Mouse (Mus musculus): ENCODE measurements around the gene Igdcc3. TPM values are rescaled to one million over a fixed set of nuclear protein-coding genes. Genes with fewer than 3 reads are reported as not detected.
A peak's percentile ranks its signal among the peaks of the same experiment; 100 is the strongest.

The Igdcc3 gene
- polyA plus RNA-seq, 1 experiment: 0.30 TPM

DNA sequence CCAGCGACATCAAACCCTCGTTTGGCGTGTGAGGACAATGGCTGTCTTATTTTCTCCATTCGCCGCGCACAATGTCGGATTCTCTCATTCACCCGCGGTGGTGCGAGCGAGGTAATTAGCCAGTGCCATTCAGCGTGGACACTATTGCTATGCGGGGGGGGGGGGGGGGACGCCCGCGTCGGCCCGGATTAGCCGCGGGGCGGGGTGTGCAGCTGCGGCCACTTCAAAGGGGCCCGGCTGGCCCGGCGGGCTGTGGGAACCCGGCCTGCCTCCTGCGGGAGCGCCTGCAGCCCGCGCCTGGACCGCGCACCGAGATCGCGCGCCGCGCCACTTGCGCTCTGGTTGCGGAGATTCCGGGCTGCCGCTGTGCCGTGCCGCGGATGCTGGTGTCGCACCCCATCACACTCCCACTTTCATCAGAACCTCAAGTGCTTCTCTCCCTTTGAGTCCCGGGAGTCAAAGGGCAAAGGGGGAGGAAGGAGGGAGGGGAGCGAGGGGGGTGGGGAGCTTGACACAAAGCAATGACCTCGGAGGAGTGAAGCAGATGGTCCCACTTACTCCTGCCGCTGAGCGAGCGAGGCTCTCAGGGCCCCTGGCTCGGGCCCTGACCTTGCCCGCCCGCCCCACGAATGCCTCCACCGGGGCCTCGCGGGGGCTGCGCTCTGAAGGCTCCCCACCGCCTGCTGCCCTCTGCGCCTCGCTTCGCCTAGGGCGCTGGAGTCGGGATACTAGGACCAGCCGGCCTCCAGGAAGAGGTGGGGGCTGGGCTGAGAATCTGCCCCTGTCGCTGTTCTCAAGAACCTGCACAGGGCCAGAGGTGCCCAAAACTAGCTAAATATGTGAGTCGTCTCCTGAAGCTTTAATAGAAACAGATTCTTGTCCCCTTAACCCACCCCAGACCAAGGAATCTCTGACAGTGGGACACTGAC, 22.0 kb downstream of the Igdcc3 start:
- TF ChIP-seq POLR2A (IDR thresholded peaks at IDR 0.05; ENCODE audit: low read depth, low read length) (no peak), CTCF (IDR thresholded peaks at IDR 0.05; ENCODE audit: extremely low read depth, insufficient read depth, insufficient read length, insufficient replicate concordance) (no peak)
- H3K27me3 ChIP-seq (ENCODE audit: control insufficient read depth, insufficient read depth, low read length): peaks cover 8% of the 10 kb centered on the region
- no peaks in the 10 kb centered on the region for H3K36me3 ChIP-seq (ENCODE audit: control insufficient read depth, insufficient read depth, low read length)
- no peak for DNase-seq (ENCODE audit: low read depth in 1 of 2, low spot score in 2 of 2)
- no peak overlapping the region; the same call in 1 of the 2 replicates for H3K4me3 ChIP-seq (ENCODE audit: extremely low read depth, insufficient read depth, insufficient read length)
- no peak overlapping the region for H3K27ac ChIP-seq (ENCODE audit: insufficient read depth, low read length)
- peaks cover 2% of the 10 kb centered on the region; the same call in 1 of the 2 replicates for H3K4me1 ChIP-seq (ENCODE audit: control insufficient read depth, insufficient read depth, insufficient read length)
- WGBS: 4% methylated on average over 68 of the region's 69 CpGs

DNA sequence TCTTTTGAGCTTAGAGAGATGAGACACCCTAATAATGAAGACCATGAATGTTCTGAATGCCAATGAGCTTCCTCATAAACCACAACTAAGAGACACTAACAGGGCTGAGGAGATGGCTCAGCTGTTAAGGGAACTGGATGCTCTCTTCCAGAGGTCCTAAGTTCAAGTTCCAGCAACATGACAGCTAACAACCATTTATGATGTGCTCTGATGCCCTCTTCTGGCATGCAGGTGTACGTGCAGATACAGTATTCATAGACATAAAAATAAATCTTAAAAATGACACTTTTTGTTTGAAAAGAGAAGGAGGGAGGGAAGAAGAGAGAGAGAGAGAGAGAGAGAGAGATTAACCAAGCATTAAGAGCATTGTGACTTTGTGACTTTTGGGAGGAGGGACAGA, 23.9 kb downstream of the Igdcc3 start:
- Histone ChIP-seq H3K27me3 (ENCODE audit: control insufficient read depth, insufficient read depth, low read length) (peaks cover 8% of the 10 kb centered on the region), H3K4me3 (ENCODE audit: extremely low read depth, insufficient read depth, insufficient read length) (no peak overlapping the region), H3K4me1 (ENCODE audit: control insufficient read depth, insufficient read depth, insufficient read length) (peaks cover 2% of the 10 kb centered on the region; the same call in 1 of the 2 replicates), H3K27ac (ENCODE audit: insufficient read depth, low read length) (no peak overlapping the region), H3K36me3 (ENCODE audit: control insufficient read depth, insufficient read depth, low read length) (no peaks in the 10 kb centered on the region)
- no peak for DNase-seq (ENCODE audit: low read depth in 1 of 2, low spot score in 2 of 2)
- WGBS: 5% methylated on average over 1 of the region's 1 CpGs
- TF ChIP-seq CTCF (IDR thresholded peaks at IDR 0.05; ENCODE audit: extremely low read depth, insufficient read depth, insufficient read length, insufficient replicate concordance) (peak; percentile 9; the same call in 1 of the 2 replicates), POLR2A (IDR thresholded peaks at IDR 0.05; ENCODE audit: low read depth, low read length) (no peak)

DNA sequence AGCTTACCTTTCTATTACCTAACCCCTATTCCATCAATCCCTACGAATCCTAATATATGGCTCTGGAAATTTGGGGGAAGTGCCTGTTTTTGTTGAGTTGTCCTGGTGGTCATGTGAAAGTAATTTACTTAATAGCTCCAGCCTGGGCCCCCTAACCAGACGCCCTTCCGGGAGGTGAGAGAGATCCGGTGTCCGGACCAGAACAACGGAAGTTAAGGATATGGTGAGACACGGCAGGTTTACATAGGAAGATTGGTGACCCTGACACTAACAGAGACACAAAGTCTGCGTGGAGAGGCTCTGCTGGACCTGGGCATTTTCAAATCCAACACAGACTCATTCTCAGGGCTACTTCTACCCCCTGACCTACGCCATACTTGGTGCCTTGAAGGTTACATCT, 25.4 kb downstream of the Igdcc3 start:
- Histone ChIP-seq H3K36me3 (ENCODE audit: control insufficient read depth, insufficient read depth, low read length) (no peaks in the 10 kb centered on the region), H3K27ac (ENCODE audit: insufficient read depth, low read length) (no peak overlapping the region), H3K4me3 (ENCODE audit: extremely low read depth, insufficient read depth, insufficient read length) (no peak overlapping the region), H3K27me3 (ENCODE audit: control insufficient read depth, insufficient read depth, low read length) (peaks cover 8% of the 10 kb centered on the region), H3K4me1 (ENCODE audit: control insufficient read depth, insufficient read depth, insufficient read length) (peaks cover 2% of the 10 kb centered on the region; the same call in 1 of the 2 replicates)
- no peak for DNase-seq (ENCODE audit: low read depth in 1 of 2, low spot score in 2 of 2)
- TF ChIP-seq CTCF (IDR thresholded peaks at IDR 0.05; ENCODE audit: extremely low read depth, insufficient read depth, insufficient read length, insufficient replicate concordance) (no peak), POLR2A (IDR thresholded peaks at IDR 0.05; ENCODE audit: low read depth, low read length) (no peak)
- WGBS: 53% methylated on average over 9 of the region's 9 CpGs

DNA sequence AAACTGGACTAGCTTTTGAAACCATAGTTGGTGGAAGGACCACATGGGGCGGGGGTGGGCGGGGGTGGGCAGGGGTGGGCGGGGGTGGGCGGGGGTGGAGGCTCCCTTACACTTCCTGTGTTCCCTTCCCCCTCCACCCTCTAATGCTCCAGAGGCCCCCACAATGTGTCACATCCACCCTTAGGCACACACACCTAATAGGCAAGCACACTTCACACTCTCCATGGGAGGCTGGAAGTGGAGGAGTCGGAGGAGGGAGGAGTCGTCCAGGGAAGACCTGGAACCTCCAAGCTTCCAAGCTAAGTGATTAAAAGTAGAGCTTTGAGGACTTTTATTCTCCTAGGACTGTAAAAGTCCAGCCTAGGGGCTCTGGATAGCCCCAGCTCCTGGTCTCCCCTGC, 27.5 kb downstream of the Igdcc3 start:
- H3K27ac ChIP-seq (ENCODE audit: insufficient read depth, low read length): no peak overlapping the region
- H3K36me3 ChIP-seq (ENCODE audit: control insufficient read depth, insufficient read depth, low read length): no peaks in the 10 kb centered on the region
- no peak for DNase-seq (ENCODE audit: low read depth in 1 of 2, low spot score in 2 of 2)
- TF ChIP-seq CTCF (IDR thresholded peaks at IDR 0.05; ENCODE audit: extremely low read depth, insufficient read depth, insufficient read length, insufficient replicate concordance): no peak
- TF ChIP-seq POLR2A (IDR thresholded peaks at IDR 0.05; ENCODE audit: low read depth, low read length): no peak
- H3K4me3 ChIP-seq (ENCODE audit: extremely low read depth, insufficient read depth, insufficient read length): no peak overlapping the region
- no peaks in the 10 kb centered on the region for H3K4me1 ChIP-seq (ENCODE audit: control insufficient read depth, insufficient read depth, insufficient read length)
- 67% methylated on average over 6 of the region's 6 CpGs for WGBS
- H3K27me3 ChIP-seq (ENCODE audit: control insufficient read depth, insufficient read depth, low read length): no peaks in the 10 kb centered on the region; the same call in 1 of the 2 replicates

DNA sequence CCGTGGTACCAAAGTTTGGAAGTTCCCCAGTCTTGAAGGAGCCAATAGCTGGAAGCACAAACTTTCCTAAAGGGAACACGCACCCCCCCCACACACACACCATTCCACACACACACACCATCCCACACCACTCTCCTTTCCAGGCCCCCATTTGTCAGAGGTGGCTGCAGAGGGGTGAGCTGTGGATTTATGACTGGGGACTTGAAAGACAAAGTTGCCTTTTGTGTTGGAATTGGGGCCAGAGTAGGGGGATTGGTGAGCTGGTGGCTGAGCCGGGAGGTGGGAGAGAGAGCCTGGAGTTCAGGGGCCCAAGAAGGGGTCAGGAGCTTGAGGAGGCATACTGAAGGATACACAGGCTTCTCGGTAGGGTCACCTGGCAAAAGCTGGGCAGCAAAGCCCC, 28.0 kb downstream of the Igdcc3 start:
- Histone ChIP-seq H3K4me1 (ENCODE audit: control insufficient read depth, insufficient read depth, insufficient read length) (no peaks in the 10 kb centered on the region), H3K4me3 (ENCODE audit: extremely low read depth, insufficient read depth, insufficient read length) (no peak overlapping the region), H3K36me3 (ENCODE audit: control insufficient read depth, insufficient read depth, low read length) (no peaks in the 10 kb centered on the region), H3K27ac (ENCODE audit: insufficient read depth, low read length) (no peak overlapping the region), H3K27me3 (ENCODE audit: control insufficient read depth, insufficient read depth, low read length) (no peaks in the 10 kb centered on the region)
- DNase-seq (ENCODE audit: low read depth in 1 of 2, low spot score in 2 of 2): no peak
- TF ChIP-seq CTCF (IDR thresholded peaks at IDR 0.05; ENCODE audit: extremely low read depth, insufficient read depth, insufficient read length, insufficient replicate concordance) (no peak), POLR2A (IDR thresholded peaks at IDR 0.05; ENCODE audit: low read depth, low read length) (no peak)
- WGBS: 88% methylated on average over 4 of the region's 4 CpGs

DNA sequence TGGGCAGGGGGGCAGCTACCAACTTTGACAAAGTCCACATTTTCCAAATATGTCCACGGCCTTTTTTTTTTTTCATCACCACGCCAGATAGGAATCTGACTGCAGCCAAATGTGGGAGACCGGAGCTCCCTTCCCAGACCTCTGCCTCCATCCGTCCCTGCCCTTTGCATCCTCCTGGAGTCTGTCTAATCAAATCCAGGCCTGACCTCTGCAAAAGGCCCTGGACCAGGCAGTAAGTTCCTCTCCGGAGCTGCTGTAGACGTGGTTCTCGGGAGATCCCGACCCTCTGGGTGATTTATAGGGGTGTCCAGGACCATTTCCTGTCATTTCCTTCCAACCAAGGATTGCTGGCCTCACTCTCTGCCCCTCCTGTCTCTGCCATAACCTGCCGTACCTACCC, 31.7 kb downstream of the Igdcc3 start:
- TF ChIP-seq CTCF (IDR thresholded peaks at IDR 0.05; ENCODE audit: extremely low read depth, insufficient read depth, insufficient read length, insufficient replicate concordance) (no peak), POLR2A (IDR thresholded peaks at IDR 0.05; ENCODE audit: low read depth, low read length) (no peak)
- 76% methylated on average over 9 of the region's 9 CpGs for WGBS
- no peak overlapping the region for H3K27ac ChIP-seq (ENCODE audit: insufficient read depth, low read length)
- no peak overlapping the region for H3K4me3 ChIP-seq (ENCODE audit: extremely low read depth, insufficient read depth, insufficient read length)
- H3K36me3 ChIP-seq (ENCODE audit: control insufficient read depth, insufficient read depth, low read length): no peaks in the 10 kb centered on the region
- no peaks in the 10 kb centered on the region for H3K27me3 ChIP-seq (ENCODE audit: control insufficient read depth, insufficient read depth, low read length)
- H3K4me1 ChIP-seq (ENCODE audit: control insufficient read depth, insufficient read depth, insufficient read length): no peaks in the 10 kb centered on the region
- DNase-seq (ENCODE audit: low read depth in 1 of 2, low spot score in 2 of 2): no peak

Measured in spleen, adult 2 months (tissue).